Mouse (Mus musculus): ENCODE results near the gene Epsti1. TPM values are rescaled to one million over a fixed set of nuclear protein-coding genes. Genes with fewer than 3 reads are reported as not detected.
"Not testable (repeated sequence)": the region's sequence is repeated elsewhere in the genome, so short reads cannot be mapped to it uniquely, and the experiment has no call there.

Epsti1 gene
- polyA plus RNA-seq, 1 experiment from 2014 or later: 0.47 TPM

DNA sequence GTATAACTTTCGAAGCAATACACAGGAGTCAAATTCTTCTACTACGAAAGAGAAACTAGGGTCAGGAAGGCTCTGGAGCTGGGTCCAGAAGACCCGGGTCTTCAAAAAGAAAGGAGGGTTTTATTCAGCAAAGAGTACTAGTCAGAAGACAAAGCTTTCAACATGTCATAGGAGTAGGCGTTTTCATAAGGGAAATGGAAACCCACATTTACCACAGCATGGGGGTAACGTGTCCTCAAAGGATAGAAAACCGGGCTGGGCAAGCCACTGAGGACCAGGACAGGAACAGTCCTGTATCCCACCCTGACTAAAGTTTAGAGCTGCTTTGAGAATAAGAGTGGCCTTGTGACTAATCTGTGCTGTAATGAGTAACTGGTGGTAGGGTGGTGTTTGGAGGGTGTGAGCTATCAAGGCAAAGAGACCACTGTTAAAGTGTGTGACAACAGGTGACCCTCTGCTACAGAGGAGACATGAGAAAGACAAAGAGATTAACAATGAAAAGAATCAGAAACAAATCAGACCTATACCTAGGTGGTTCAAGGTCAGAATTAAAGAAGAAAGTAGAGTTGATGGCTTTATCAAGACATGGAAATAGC is 32.6 kb upstream of the Epsti1 start:
- H3K9me3 ChIP-seq (ENCODE audit: low read depth, low read length): no peaks in the 10 kb centered on the region
- H3K36me3 ChIP-seq (ENCODE audit: insufficient read depth): 0 out of 2 replicates have a peak, but pooled peaks cover 4% of the 10 kb centered on the region
- 89% methylated on average over 6 of the region's 6 CpGs for WGBS
- ATAC-seq (ENCODE audit: insufficient read depth) (no peak), DNase-seq (no peak)
- no peak overlapping the region for H3K27ac ChIP-seq (ENCODE audit: low read depth)
- no peaks in the 10 kb centered on the region for H3K4me1 ChIP-seq (ENCODE audit: insufficient read depth)
- no peak for TF ChIP-seq CTCF (IDR thresholded peaks at IDR 0.05; ENCODE audit: low read depth)
- H3K4me2 ChIP-seq: no peak overlapping the region
- no peak overlapping the region for H3K9ac ChIP-seq
- H3K27me3 ChIP-seq (ENCODE audit: insufficient read depth, low read length): no peaks in the 10 kb centered on the region
- H3K4me3 ChIP-seq (ENCODE audit: low read depth, low read length): no peak overlapping the region

- peak within 1 kb of the TSS; percentile 18; the same call in 1 of the 2 replicates for H3K27ac ChIP-seq (ENCODE audit: low read depth)
- H3K9me3 ChIP-seq (ENCODE audit: low read depth, low read length): no peaks in the 10 kb centered on the region
- 1% methylated on average over 44 of the region's 44 CpGs for WGBS
- peak within 1 kb of the TSS; percentile 75 for H3K4me3 ChIP-seq (ENCODE audit: low read depth, low read length)
- peak; percentile 46 for TF ChIP-seq CTCF (IDR thresholded peaks at IDR 0.05; ENCODE audit: low read depth)
- H3K27me3 ChIP-seq (ENCODE audit: insufficient read depth, low read length): no peaks in the 10 kb centered on the region
- H3K4me1 ChIP-seq (ENCODE audit: insufficient read depth): no peaks in the 10 kb centered on the region
- 0 out of 2 replicates have a peak, but pooled peaks cover 4% of the 10 kb centered on the region for H3K36me3 ChIP-seq (ENCODE audit: insufficient read depth)
- ATAC-seq (ENCODE audit: insufficient read depth) (peak; percentile 94), DNase-seq (peak; percentile 90)
- peak within 1 kb of the TSS; percentile 87 for H3K9ac ChIP-seq
- H3K4me2 ChIP-seq: peak within 1 kb of the TSS; percentile 75
Measured at GRCm38 (mm10) chr14:77874304-77875241, 29.5 kb upstream of the Epsti1 start, which contains the start of gene Dnajc15. TSS of gene Dnajc15 (minus strand) at chr14:77875125.

DNA sequence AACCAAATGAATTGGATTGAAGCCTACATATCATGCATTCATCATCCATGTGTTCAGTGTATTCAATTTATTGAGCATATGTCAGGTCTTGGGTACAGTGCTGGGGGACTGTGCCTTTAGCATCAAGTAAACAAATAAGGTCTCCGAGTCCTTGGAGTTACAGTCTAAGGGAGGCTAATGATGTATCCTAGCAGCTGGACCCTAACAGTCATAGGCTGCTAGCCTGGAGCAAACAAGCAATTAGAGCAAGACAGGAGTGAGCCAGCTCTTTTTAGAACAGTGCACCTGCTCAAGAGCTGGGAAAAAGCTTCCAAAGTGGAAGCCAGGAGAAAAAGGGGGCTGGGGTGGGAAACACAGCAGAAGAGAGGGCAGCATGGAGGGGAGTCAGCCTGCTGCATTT is 27.8 kb upstream of the Epsti1 start:
- Histone ChIP-seq H3K36me3 (ENCODE audit: insufficient read depth) (no peaks in the 10 kb centered on the region), H3K4me2 (no peak overlapping the region), H3K9ac (no peak overlapping the region), H3K27me3 (ENCODE audit: insufficient read depth, low read length) (no peaks in the 10 kb centered on the region), H3K4me1 (ENCODE audit: insufficient read depth) (no peaks in the 10 kb centered on the region), H3K9me3 (ENCODE audit: low read depth, low read length) (no peaks in the 10 kb centered on the region), H3K4me3 (ENCODE audit: low read depth, low read length) (no peak overlapping the region), H3K27ac (ENCODE audit: low read depth) (no peak overlapping the region)
- 68% methylated on average over 1 of the region's 1 CpGs for WGBS
- no peak for TF ChIP-seq CTCF (IDR thresholded peaks at IDR 0.05; ENCODE audit: low read depth)
- DNase-seq (no peak), ATAC-seq (ENCODE audit: insufficient read depth) (no peak)

DNA sequence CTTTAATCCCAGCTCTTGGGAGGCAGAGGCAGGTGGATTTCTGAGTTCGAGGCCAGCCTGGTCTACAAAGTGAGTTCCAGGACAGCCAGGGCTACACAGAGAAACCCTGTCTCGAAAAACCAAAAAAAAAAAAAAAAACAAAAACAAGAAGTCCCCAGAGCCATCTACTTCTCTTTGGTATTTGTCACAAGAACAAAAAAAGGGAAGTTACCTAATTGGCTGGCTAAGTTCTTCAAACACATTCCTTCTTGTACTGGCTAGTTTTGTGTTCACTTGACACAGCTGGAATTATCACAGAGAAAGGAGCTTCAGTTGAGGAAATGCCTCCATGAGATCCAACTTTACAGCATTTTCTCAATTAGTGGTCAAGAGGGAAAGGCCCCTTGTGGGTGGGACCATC is 26.2 kb upstream of the Epsti1 start:
- ATAC-seq (ENCODE audit: insufficient read depth); H3K27ac ChIP-seq (ENCODE audit: low read depth): not testable (repeated sequence)

DNA sequence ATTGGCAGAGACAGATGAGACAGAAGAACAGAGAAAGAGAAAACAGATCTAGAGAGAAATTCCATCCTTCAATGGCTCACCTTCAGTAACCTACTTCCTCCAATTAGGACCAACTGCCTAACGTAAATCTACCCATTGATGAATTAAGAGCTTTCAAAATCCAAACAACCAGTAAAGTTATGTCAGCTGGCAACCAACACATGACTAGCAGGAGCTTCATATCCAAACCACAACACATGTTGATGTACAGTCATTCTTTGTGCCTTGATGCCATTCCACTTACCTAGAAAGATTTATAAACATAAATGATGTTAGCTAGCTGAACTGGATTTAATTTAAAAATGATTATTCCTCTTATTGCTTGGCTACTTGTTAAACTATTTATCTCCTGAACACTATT is 22.0 kb upstream of the Epsti1 start:
- ATAC-seq (ENCODE audit: insufficient read depth) (no peak), DNase-seq (no peak)
- Histone ChIP-seq H3K4me3 (ENCODE audit: low read depth, low read length) (no peak overlapping the region), H3K9ac (no peak overlapping the region), H3K4me1 (ENCODE audit: insufficient read depth) (no peaks in the 10 kb centered on the region), H3K4me2 (no peak overlapping the region), H3K27ac (ENCODE audit: low read depth) (no peak overlapping the region), H3K27me3 (ENCODE audit: insufficient read depth, low read length) (no peaks in the 10 kb centered on the region), H3K9me3 (ENCODE audit: low read depth, low read length) (no peaks in the 10 kb centered on the region), H3K36me3 (ENCODE audit: insufficient read depth) (no peaks in the 10 kb centered on the region)
- WGBS: 57% methylated on average over 1 of the region's 1 CpGs
- TF ChIP-seq CTCF (IDR thresholded peaks at IDR 0.05; ENCODE audit: low read depth): no peak

More for the DNA sequence above, 26.2 kb upstream of the Epsti1 start:
- not testable (repeated sequence) for H3K4me3 ChIP-seq (ENCODE audit: low read depth, low read length); H3K4me1 ChIP-seq (ENCODE audit: insufficient read depth); H3K9ac ChIP-seq; H3K4me2 ChIP-seq; H3K36me3 ChIP-seq (ENCODE audit: insufficient read depth); H3K27me3 ChIP-seq (ENCODE audit: insufficient read depth, low read length); H3K9me3 ChIP-seq (ENCODE audit: low read depth, low read length); DNase-seq
- no CpG with 5 or more reads among the region's 2 CpGs for WGBS

- H3K27ac ChIP-seq (ENCODE audit: low read depth): no peak overlapping the region
- no peaks in the 10 kb centered on the region for H3K4me1 ChIP-seq (ENCODE audit: insufficient read depth)
- no peaks in the 10 kb centered on the region for H3K27me3 ChIP-seq (ENCODE audit: insufficient read depth, low read length)
- TF ChIP-seq CTCF (IDR thresholded peaks at IDR 0.05; ENCODE audit: low read depth): no peak
- H3K4me3 ChIP-seq (ENCODE audit: low read depth, low read length): no peak overlapping the region
- H3K9me3 ChIP-seq (ENCODE audit: low read depth, low read length): no peaks in the 10 kb centered on the region
- ATAC-seq (ENCODE audit: insufficient read depth) (no peak), DNase-seq (no peak)
- no peaks in the 10 kb centered on the region for H3K36me3 ChIP-seq (ENCODE audit: insufficient read depth)
- 76% methylated on average over 6 of the region's 6 CpGs for WGBS
- H3K9ac ChIP-seq: no peak overlapping the region
- no peak overlapping the region for H3K4me2 ChIP-seq
Measured at GRCm38 (mm10) chr14:77882669-77883068, 21.4 kb upstream of the Epsti1 start.

DNA sequence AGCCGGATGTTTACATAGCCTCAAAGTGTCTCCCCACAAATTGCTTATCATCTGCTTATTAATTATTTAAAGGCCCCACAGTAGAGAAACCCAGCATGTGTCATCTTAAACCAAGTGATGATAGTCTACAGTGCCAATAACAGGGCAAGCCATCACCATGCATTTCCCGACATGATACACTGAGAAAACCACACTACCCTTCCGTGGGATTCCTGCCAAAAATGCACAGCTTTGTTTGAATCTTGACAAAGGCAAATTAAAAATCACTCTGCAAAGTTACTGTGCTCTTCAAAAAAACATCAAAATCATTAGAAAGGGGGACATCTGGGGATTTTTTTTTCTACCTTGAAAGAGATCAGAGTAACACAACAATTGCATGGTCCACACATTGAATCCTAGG is 17.7 kb upstream of the Epsti1 start:
- Histone ChIP-seq H3K4me3 (ENCODE audit: low read depth, low read length) (no peak overlapping the region), H3K27ac (ENCODE audit: low read depth) (no peak overlapping the region), H3K27me3 (ENCODE audit: insufficient read depth, low read length) (no peaks in the 10 kb centered on the region), H3K36me3 (ENCODE audit: insufficient read depth) (no peaks in the 10 kb centered on the region), H3K4me2 (no peak overlapping the region), H3K9ac (no peak overlapping the region), H3K4me1 (ENCODE audit: insufficient read depth) (no peaks in the 10 kb centered on the region), H3K9me3 (ENCODE audit: low read depth, low read length) (no peaks in the 10 kb centered on the region)
- WGBS: 45% methylated on average over 3 of the region's 3 CpGs
- DNase-seq: peak; percentile 70
- no peak for TF ChIP-seq CTCF (IDR thresholded peaks at IDR 0.05; ENCODE audit: low read depth)
- ATAC-seq (ENCODE audit: insufficient read depth): no peak

Measured in lung, embryonic 14.5 days (tissue).